Mouse (Mus musculus): ENCODE results near the gene Csad. TPM values are rescaled to one million over a fixed set of nuclear protein-coding genes. Genes with fewer than 3 reads are reported as not detected.

Csad gene
- total RNA-seq, 2 experiments from 2014 or later, result 39.5 to 40.4 TPM

DNA sequence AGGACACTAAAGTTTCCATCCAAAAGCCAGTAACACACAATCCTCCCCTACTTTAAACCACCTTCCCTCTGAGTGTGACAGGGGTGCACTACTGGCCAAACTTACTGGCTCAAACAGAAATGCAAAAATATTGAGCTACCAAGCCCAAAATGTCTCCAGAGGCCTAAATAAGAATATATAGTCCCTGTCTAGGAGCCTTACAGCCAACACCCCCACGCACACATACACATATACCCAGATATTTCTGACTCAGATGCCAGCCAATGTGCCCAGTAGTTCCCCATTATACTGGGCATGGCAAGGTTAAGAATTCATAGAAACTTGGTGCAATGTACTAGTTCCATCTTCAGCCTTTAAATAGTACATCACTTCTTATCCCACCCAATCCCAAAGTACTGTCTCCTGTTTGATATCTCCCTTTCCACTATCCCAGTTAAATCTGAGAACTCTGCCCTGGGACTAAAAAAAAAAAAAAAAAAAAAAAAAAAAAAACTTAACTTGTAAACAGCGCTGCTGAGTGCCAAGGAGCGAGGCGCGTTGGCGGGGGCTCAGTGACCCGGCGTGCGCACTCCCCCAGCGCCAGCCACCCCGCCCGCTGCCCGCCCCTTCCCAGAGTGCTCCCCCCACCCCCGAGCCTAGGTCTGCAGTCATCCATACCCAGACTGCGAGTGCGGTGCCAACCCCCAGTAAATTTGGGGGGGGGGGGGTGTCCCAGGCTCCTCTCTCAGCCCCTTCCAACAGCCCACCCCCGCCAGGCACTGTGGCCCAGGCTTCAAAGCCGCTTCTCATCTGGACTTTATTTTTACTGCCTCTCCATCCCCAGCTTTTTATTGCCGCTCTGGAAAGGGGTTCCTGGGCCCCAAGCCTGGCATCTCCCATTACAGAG lies 40.0 kb upstream of the Csad start:
- TF ChIP-seq CTCF (conservative IDR thresholded peaks at IDR 0.05), result no peak
- H3K27ac ChIP-seq, result peak overlapping the region; percentile 95
- peak overlapping the region; percentile 79 for H3K4me3 ChIP-seq
- no peak for DNase-seq (ENCODE audit: low spot score in 2 of 2)

DNA sequence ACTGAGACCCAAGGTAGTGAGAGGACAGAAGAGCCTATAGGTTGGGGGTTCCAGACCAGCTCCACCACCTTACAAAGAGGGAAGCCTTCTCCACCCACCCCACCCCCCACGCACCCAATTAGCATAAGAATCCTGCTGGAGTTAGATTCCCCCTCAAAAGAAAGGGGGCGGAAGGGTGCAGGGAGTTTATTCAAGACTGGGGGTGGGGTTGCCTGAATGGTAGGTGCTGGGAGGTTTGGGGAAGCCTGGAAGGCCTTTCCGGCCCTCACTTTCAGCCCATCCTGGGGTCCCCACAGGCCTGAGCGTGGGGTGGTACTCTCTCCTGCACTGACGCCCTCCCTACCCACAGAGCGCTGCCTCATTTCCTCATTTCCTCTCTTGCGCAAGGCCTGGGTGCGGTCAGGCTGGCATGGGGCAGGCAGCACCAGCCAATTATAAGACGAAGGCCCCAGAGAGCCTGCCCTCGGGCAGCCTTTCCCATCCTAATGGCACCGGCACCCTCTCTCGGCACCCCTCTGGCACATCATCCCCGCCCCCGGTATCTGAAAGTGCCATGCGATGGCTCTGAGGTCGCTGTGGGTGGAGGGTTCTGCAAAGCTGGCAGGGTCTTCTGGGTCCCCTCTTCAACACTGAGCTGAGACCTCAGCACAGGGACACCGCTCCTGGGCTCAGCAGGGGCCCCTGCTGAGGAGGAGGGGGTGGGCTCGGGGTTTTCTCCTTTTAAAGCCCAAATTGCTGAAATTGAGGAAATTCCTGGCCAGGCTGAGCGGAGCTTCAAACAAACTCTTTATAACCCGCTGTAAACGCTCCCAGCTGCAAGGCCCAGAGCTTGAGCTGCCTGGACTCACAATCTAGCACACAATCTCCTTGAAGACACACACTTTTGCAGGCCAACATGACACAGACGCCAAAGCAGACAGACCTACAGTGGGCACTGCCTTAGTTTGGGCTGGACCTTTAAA lies 39.0 kb upstream of the Csad start:
- DNase-seq (ENCODE audit: low spot score in 2 of 2), result no peak
- peak overlapping the region; percentile 95 for H3K27ac ChIP-seq
- no peak for TF ChIP-seq CTCF (conservative IDR thresholded peaks at IDR 0.05)
- peak overlapping the region; percentile 79; the same call in 1 of the 2 replicates for H3K4me3 ChIP-seq

GRCm38 (mm10) chr15:102242404-102243228 lies 38.1 kb upstream of the Csad start:
- DNase-seq (ENCODE audit: low spot score in 2 of 2), result no peak
- TF ChIP-seq CTCF (conservative IDR thresholded peaks at IDR 0.05), result no peak
- H3K27ac ChIP-seq, result no peak overlapping the region
- H3K4me3 ChIP-seq, result no peak overlapping the region

- H3K4me3 ChIP-seq, result no peak overlapping the region
- no peak for DNase-seq (ENCODE audit: low spot score in 2 of 2)
- TF ChIP-seq CTCF (conservative IDR thresholded peaks at IDR 0.05), result no peak
- H3K27ac ChIP-seq, result no peak overlapping the region
These were observed 36.1 kb upstream of the Csad start for GRCm38 (mm10) chr15:102240607-102241006.

DNA sequence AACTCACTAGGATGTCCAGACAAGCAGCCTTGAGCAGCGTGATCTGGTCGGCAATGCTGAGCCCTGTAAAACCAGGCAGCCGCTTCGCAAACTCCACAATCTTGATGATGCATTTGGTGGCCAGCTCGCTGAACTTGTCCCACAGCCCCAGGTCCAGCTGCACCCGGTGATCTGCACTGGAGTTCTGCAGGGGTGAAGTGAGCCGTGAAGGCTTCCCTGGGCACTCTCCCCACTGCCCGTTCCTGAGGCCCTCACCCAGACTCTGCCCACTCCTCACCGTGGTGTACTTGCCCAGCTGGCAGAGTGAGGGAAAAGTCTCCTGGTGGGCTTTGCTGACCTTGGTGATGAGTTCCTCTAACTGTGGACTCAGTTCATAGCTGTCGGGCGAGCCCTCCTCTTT lies 35.3 kb upstream of the Csad start:
- no peak for DNase-seq (ENCODE audit: low spot score in 2 of 2)
- H3K4me3 ChIP-seq, result no peak overlapping the region
- no peak for TF ChIP-seq CTCF (conservative IDR thresholded peaks at IDR 0.05)
- no peak overlapping the region for H3K27ac ChIP-seq

- Histone ChIP-seq H3K4me3 (no peak overlapping the region), H3K27ac (no peak overlapping the region)
- TF ChIP-seq CTCF (conservative IDR thresholded peaks at IDR 0.05), result peak; percentile 94
- DNase-seq (ENCODE audit: low spot score in 2 of 2), result peak; percentile 73 to 83
These were observed 34.7 kb upstream of the Csad start for GRCm38 (mm10) chr15:102239260-102239590.

DNA sequence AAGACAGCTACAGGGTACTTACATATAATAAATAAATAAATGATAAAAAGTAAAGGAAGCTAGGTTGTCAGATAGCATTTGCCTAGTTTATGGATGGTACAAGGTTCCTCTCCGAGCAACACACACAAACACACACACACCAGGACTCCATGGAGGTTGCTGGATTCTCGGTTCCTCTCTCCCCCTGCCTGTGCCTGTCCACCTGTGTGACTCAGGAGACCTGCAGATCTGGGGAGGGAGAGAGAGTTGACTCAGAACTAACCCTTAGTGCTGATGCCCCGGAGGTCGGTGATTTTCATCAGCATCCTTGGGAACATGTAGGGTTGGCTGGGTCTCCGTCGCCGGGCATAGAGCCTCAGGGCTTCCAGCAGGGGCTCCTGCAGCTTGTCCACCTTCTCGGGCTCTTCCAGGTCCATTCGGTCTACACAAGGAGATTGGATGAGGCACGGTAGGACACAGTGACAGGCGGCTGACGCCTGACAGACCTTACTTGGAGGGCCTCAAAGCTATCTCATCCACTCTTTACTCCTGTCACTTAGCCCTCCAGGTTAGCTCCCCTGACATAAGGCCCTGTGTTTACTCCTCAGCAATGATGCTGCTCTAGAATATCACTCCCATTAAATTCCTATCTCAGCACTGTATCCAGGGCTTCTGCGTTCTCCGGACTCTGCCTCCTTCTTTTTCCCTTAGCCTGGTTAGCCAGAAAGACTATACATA lies 34.2 kb upstream of the Csad start:
- DNase-seq (ENCODE audit: low spot score in 2 of 2), result no peak
- TF ChIP-seq CTCF (conservative IDR thresholded peaks at IDR 0.05), result no peak
- Histone ChIP-seq H3K27ac (no peak overlapping the region), H3K4me3 (no peak overlapping the region)

DNA sequence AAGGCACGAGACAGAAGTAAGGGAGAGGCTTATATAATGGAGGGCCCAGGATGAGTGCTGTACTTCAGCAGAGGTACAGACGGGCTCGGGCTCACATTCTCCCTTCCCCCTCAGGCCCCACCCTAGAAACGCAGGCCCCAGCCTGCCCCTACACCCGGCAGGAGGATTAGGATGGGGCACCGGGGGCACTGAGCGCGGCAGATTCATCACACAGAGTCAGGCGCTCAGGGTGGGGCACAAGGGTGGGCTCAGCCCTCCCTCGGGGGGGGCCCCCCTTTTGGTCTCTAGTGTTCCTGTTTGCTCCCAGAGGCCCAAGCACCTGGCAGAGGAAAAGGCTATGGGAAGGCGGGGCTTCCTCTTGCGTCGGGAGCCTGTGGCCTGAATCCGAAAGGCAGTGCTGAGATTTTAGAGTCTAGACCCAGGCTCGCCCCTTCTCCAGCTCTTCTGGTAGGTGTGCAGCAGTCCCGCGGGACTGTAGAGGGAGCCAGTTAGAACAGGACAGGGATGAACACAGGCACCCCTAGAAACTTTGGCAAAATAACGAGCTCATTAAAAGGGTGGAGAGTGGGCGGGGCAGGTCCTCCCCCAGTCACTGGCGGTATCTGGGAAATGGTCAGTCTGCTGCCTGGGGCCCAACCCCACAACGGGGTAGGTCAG lies 31.0 kb upstream of the Csad start:
- H3K27ac ChIP-seq, result no peak overlapping the region
- peak; percentile 16; the same call in 1 of the 2 replicates for TF ChIP-seq CTCF (conservative IDR thresholded peaks at IDR 0.05)

GRCm38 (mm10) chr15:102233896-102234295 lies 29.4 kb upstream of the Csad start:
- no peak for DNase-seq (ENCODE audit: low spot score in 2 of 2)
- no peak overlapping the region for H3K4me3 ChIP-seq
- no peak overlapping the region for H3K27ac ChIP-seq
- no peak for TF ChIP-seq CTCF (conservative IDR thresholded peaks at IDR 0.05)

More for the DNA sequence above, 31.0 kb upstream of the Csad start:
- H3K4me3 ChIP-seq, result no peak overlapping the region
- no peak for DNase-seq (ENCODE audit: low spot score in 2 of 2)

DNA sequence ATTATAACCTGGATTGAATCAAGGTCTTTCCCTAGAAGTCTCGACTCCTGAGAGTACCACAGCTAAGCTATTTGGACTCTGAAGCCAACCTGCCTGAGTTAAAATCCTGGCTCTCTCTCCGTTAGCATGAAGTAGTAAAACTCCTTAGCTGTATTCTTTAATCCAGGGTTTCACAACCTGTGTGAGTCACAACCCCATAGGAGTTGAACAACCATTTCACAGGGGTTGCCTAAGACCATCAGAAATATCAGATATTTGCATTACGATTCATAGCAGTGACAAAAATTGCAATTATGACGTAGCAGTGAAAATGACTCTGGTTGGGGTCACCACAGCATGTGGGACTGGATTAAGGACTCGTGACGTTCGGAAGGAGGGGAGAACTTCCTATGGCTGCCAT lies 28.2 kb upstream of the Csad start:
- Histone ChIP-seq H3K27ac (no peak overlapping the region), H3K4me3 (no peak overlapping the region)
- no peak for TF ChIP-seq CTCF (conservative IDR thresholded peaks at IDR 0.05)
- DNase-seq (ENCODE audit: low spot score in 2 of 2), result no peak

DNA sequence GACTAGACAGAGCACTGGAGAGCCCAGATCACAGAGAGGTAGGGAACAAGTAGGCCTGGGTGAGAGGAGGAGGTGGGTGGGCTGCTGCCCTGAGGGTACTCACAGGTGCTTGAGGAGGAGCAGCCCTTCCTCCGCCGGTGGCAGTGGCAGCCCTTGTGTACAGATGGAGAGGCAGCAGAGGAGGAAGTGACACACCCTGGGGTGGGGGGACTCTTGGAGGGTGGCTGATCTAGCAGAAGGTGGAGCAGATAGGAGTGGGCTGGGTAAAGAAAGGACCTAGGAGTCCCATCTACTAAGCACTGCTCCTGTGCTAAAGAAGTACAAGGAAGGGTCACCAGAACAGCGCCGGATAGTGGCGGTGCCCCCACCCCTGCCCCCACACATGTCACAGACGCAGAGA lies 27.2 kb upstream of the Csad start, which contains the start of gene Itgb7:
Itgb7 (minus strand) TSS at position 197 of the 400 bp plus-strand sequence.
- TF ChIP-seq CTCF (conservative IDR thresholded peaks at IDR 0.05), result no peak
- no peak for DNase-seq (ENCODE audit: low spot score in 2 of 2)
- Histone ChIP-seq H3K27ac (no peak within 1 kb of the TSS), H3K4me3 (no peak within 1 kb of the TSS)
